Mouse (Mus musculus) liver, embryonic 13.5 days (tissue): Measurements from ENCODE around the gene Lrig1. TPM values are rescaled to one million over a fixed set of nuclear protein-coding genes. Genes with fewer than 3 reads are reported as not detected.

Source experiments
- ATAC-seq: fragments of 200-750 bp; cut with Nextera tagmentation; 2 replicates; pipeline ENCODE4 v1.8.0; 2017; ENCODE audit warnings: low read depth, mild to moderate bottlenecking, moderate number of reproducible peaks, moderate library complexity
- DNase-seq: peaks from one replicate; pipeline ENCODE4 v3.0.0; 2022
- H3K27ac ChIP-seq: fragments of 300-500 bp; sonication (generic); 2 replicates; pipeline ENCODE4 v1.5.1; 2015; ENCODE audit warnings: moderate library complexity, mild to moderate bottlenecking, inconsistent platforms
- H3K27me3 ChIP-seq: fragments of 300-500 bp; sonication (generic); 2 replicates; pipeline ENCODE4 v1.6.1; 2015; ENCODE audit warnings: mild to moderate bottlenecking, inconsistent platforms
- H3K36me3 ChIP-seq: fragments of 300-500 bp; sonication (generic); 2 replicates; pipeline ENCODE4 v1.6.1; 2015; ENCODE audit warnings: mild to moderate bottlenecking, inconsistent platforms
- H3K4me1 ChIP-seq: fragments of 300-500 bp; sonication (generic); replicated peaks from 2 replicates; pipeline ENCODE4 v1.6.1; 2015; ENCODE audit warnings: inconsistent platforms
- H3K4me2 ChIP-seq: fragments of 300-500 bp; sonication (generic); 2 replicates; pipeline ENCODE4 v1.6.1; 2015; ENCODE audit warnings: inconsistent platforms, mild to moderate bottlenecking, moderate library complexity
- H3K4me3 ChIP-seq: fragments of 300-500 bp; sonication (generic); replicated peaks from 2 replicates; pipeline ENCODE4 v1.5.1; 2015; ENCODE audit warnings: mild to moderate bottlenecking, inconsistent platforms
- H3K9ac ChIP-seq: fragments of 300-500 bp; sonication (generic); 2 replicates; pipeline ENCODE4 v1.6.1; 2015; ENCODE audit warnings: mild to moderate bottlenecking, inconsistent platforms
- H3K9me3 ChIP-seq: fragments of 300-500 bp; sonication (generic); replicated peaks from 2 replicates; pipeline ENCODE4 v1.6.1; 2016; ENCODE audit warnings: inconsistent platforms
- WGBS: fragments of 180-500 bp; shearing (Covaris S2); methylation state at CpG from one replicate; pipeline ENCODE4 v1.1.7; 2015; ENCODE audit not compliant: insufficient replicate concordance; 5-methylcytosine and 5-hydroxymethylcytosine counted together
- polyA plus RNA-seq: library from polyadenylated mRNA; unstranded; fragments of >200 nt; fragmentation: Nextera tagmentation; extraction: Ambion mirVana; gene quantifications from 2 replicates; pipeline ENCODE4 v1.2.1, GENCODE M21; 2015

Gene Lrig1
- polyA plus RNA-seq, 1 experiment from 2014 or later, result 1.6 TPM

DNA sequence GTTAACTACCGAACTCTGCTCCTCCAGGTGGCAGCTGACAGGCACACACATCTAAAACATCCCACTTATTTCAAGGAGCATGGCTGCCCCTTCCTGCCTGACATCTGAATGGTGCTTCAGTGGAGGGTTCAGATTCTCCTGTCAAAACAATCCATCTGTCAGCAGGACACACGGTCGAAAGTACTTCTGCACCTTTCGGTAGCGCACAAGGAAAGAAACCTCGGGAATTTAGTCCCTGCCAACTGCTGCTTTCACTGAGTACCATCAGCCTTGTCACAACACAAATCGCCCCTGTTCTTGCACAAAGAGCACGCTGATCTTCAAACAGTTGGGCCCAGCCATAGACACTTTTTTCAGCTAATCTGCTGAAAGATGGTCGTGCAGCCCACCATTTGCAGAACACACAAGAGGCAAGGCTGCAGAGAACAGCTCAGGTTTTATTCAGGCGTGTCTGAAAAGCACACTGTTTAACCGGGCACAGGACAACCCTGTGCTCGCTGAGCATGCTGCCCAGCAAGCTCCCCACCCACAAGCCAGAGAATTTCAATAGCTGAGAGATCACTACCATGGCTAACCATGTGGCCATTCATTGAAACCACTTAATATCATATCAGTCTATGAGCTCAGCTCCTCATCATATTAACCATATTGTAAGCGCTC is 31.6 kb downstream of the Lrig1 start:
- H3K9me3 ChIP-seq, result no peaks in the 10 kb centered on the region
- no peak overlapping the region for H3K27ac ChIP-seq
- H3K4me2 ChIP-seq, result no peak overlapping the region
- 47% methylated on average over 13 of the region's 13 CpGs for WGBS
- H3K27me3 ChIP-seq, result no peaks in the 10 kb centered on the region
- H3K36me3 ChIP-seq, result no peaks in the 10 kb centered on the region
- no peak overlapping the region for H3K4me3 ChIP-seq
- DNase-seq (no peak), ATAC-seq (no peak)
- H3K4me1 ChIP-seq, result peaks cover 6% of the 10 kb centered on the region; the same call in 1 of the 2 replicates
- no peak overlapping the region for H3K9ac ChIP-seq

DNA sequence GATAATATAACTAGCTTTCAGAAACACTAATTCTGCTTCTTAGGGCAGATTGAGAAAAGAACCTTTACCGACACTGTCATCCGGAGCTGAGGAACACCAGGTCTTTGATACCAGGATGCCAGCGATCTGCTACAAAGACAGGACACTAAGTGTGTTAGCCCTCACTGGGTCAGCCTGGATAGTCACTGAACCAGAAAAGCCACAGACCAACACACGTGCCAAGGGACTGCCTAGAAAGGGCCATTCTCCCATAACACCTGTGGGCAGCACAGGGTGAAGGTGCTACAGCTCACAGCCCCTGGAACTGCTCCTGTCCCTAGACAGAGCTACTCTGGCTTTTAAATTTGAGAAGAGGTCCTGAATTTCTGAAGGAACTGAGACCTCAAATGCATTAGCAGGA is 32.8 kb downstream of the Lrig1 start:
- no peak overlapping the region for H3K27ac ChIP-seq

DNA sequence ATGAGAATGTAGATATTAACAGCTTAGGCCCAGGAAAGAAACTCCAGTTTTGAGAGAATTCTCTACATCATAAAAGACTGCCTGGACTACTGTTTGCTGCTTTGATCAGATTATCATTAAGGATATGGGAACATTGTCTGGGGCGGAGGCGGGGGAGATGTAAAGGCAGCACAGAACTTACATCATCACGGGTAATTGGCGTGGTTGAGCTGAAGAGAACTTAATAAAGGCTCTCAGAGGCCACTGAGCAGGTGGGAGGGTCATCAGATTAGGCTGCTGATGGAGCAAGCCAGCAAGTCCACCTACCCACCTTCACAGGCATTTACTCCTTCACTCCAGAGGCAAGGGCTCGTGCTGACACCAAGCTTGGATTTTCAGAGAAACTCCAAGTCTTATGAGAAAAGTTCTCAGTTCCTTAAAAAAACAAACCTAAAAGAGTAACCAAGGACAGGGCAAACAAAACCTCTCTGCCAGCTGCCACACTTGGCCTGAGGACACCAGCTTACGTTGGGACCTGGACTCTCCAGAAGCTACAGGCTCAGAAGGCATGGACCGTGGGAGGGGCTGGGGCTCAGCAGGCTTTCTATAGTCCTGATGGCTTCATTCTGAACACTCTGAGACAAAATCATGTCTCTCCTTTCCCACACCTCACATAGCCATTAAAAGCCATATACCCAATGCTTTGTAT is 33.4 kb downstream of the Lrig1 start:
- WGBS, result 69% methylated on average over 7 of the region's 7 CpGs
- Histone ChIP-seq H3K4me1 (peaks cover 6% of the 10 kb centered on the region; the same call in 1 of the 2 replicates), H3K4me2 (no peak overlapping the region), H3K27me3 (no peaks in the 10 kb centered on the region), H3K9me3 (no peaks in the 10 kb centered on the region), H3K4me3 (no peak overlapping the region), H3K9ac (no peak overlapping the region), H3K27ac (no peak overlapping the region), H3K36me3 (no peaks in the 10 kb centered on the region)
- DNase-seq (no peak), ATAC-seq (no peak)

More for the DNA sequence above, 32.8 kb downstream of the Lrig1 start:
- Histone ChIP-seq H3K4me3 (no peak overlapping the region), H3K4me1 (peaks cover 6% of the 10 kb centered on the region; the same call in 1 of the 2 replicates), H3K4me2 (no peak overlapping the region), H3K27me3 (no peaks in the 10 kb centered on the region), H3K9ac (no peak overlapping the region), H3K36me3 (no peaks in the 10 kb centered on the region), H3K9me3 (no peaks in the 10 kb centered on the region)
- ATAC-seq, result no peak
- no peak for DNase-seq
- WGBS, result 68% methylated on average over 4 of the region's 4 CpGs

DNA sequence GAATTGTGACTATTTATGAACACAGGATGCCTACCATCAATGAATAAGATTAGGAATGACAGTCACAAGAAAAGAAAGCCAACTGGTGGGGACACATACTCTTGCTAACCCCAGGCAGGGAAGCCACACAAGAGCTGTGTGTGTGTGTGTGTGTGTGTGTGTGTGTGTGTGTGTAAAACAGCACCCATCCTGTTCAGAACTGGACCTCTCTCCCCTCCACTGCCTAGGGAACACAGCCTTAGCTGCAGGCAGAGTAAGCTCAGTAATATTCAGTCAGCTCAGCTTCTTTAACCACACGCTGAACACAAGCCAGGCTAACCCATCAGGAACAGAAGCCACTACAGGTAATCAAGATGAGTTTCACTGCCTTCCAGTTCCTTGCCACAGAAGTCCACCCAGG is 34.3 kb downstream of the Lrig1 start:
- DNase-seq, result no peak
- no peak for ATAC-seq
- no peak overlapping the region for H3K27ac ChIP-seq

DNA sequence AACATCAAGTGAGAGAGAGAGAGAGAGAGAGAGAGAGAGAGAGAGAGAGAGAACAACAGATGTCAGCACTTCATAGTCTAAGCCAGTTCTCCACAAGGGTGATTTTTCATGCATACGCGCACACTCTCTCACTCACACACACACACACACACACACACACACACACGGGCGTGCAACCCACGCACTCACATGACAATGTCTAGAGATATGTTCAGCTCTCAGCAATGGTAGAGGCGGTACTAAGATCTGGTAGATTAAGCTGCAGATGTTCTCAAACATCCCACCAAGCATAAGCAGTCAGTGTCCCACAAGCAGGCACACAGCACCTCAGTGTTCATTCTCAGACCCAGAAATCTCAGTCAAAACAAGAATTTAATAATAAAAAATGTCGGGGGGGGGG is 34.7 kb downstream of the Lrig1 start:
- H3K27ac ChIP-seq, result no peak overlapping the region
- H3K9ac ChIP-seq, result no peak overlapping the region
- no peaks in the 10 kb centered on the region for H3K9me3 ChIP-seq
- no peak for ATAC-seq
- no peak overlapping the region for H3K4me2 ChIP-seq
- peaks cover 6% of the 10 kb centered on the region; the same call in 1 of the 2 replicates for H3K4me1 ChIP-seq
- no peak for DNase-seq
- no peaks in the 10 kb centered on the region for H3K36me3 ChIP-seq
- no peak overlapping the region for H3K4me3 ChIP-seq
- WGBS, result 65% methylated on average over 7 of the region's 7 CpGs
- H3K27me3 ChIP-seq, result no peaks in the 10 kb centered on the region

More for the DNA sequence above, 34.3 kb downstream of the Lrig1 start:
- WGBS, result 40% methylated on average over 1 of the region's 1 CpGs
- H3K4me3 ChIP-seq, result no peak overlapping the region
- no peaks in the 10 kb centered on the region for H3K27me3 ChIP-seq
- no peak overlapping the region for H3K4me2 ChIP-seq
- no peak overlapping the region for H3K9ac ChIP-seq
- H3K4me1 ChIP-seq, result peaks cover 6% of the 10 kb centered on the region; the same call in 1 of the 2 replicates
- no peaks in the 10 kb centered on the region for H3K36me3 ChIP-seq
- H3K9me3 ChIP-seq, result no peaks in the 10 kb centered on the region

DNA sequence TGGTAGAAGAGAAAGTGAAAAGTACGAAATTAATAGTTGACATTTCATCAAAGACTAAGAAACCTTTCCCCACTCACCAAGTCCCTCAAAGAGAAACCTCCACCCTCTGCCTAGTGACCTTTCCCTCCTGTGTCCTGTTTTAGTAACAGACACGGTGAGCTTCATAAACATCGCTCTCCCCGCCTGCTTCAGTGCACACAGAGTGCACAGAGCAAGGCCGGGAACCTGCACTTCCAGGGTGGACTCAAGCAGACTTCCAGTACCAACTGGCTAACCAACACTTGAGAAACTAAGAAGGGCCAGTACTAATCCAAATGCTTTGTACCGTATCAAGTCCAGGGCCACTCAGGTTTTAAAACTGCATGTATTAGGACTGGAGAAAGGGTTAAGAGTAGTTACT is 36.0 kb downstream of the Lrig1 start:
- 76% methylated on average over 6 of the region's 6 CpGs for WGBS

DNA sequence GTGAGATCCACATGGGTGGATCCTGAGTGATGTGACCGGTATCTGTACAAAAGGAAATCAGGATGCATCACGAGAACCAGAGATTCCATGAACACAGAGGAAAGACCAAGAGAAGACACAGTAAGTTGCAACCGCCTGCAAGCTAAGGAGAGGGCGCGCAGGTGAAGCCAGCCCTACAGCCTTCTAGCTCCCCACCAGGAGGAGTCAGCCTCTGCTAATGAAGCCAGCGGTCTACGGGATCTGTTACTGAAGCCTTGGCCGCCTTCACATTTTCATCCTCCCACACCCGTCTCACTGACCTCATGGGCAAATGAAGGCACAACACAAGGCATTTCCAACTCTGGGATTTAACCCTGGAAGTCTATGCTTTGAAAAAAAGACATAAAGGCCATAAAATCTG is 38.0 kb downstream of the Lrig1 start:
- ATAC-seq, result no peak
- Histone ChIP-seq H3K4me2 (no peak overlapping the region), H3K9me3 (no peaks in the 10 kb centered on the region), H3K4me3 (no peak overlapping the region), H3K9ac (no peak overlapping the region), H3K27me3 (no peaks in the 10 kb centered on the region), H3K4me1 (0 out of 2 replicates have a peak, but pooled peaks cover 3% of the 10 kb centered on the region), H3K36me3 (no peaks in the 10 kb centered on the region), H3K27ac (no peak overlapping the region)
- 74% methylated on average over 9 of the region's 9 CpGs for WGBS
- no peak for DNase-seq

More for the DNA sequence above, 36.0 kb downstream of the Lrig1 start:
- H3K27me3 ChIP-seq, result no peaks in the 10 kb centered on the region
- ATAC-seq (no peak), DNase-seq (no peak)
- no peak overlapping the region for H3K4me2 ChIP-seq
- no peaks in the 10 kb centered on the region for H3K9me3 ChIP-seq
- no peaks in the 10 kb centered on the region for H3K36me3 ChIP-seq
- no peak overlapping the region for H3K4me3 ChIP-seq
- no peak overlapping the region for H3K27ac ChIP-seq
- peaks cover 6% of the 10 kb centered on the region; the same call in 1 of the 2 replicates for H3K4me1 ChIP-seq
- no peak overlapping the region for H3K9ac ChIP-seq

DNA sequence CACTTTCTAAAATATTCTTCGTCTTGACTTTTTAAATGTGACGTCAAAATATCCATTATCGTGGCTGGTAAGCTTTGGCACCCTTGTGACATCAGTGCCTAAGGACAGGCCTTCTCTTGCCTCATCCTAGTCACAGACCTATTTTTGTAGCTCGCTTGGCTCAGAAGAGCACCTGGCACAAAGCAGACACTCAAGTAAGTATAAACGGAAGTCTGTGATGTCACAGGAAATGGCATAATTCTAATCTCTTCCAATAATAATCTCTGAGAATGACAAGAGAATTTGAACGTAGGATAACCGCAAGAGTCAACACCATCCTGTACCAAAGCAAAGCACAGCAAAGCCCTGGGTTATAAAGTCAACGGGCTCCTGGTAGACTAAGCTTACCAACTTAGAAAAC is 38.6 kb downstream of the Lrig1 start:
- no peaks in the 10 kb centered on the region for H3K9me3 ChIP-seq
- 73% methylated on average over 8 of the region's 8 CpGs for WGBS
- 0 out of 2 replicates have a peak, but pooled peaks cover 3% of the 10 kb centered on the region for H3K4me1 ChIP-seq
- ATAC-seq, result no peak
- no peak overlapping the region for H3K4me3 ChIP-seq
- H3K27ac ChIP-seq, result no peak overlapping the region
- H3K36me3 ChIP-seq, result no peaks in the 10 kb centered on the region
- DNase-seq, result no peak
- no peak overlapping the region for H3K4me2 ChIP-seq
- H3K9ac ChIP-seq, result no peak overlapping the region
- H3K27me3 ChIP-seq, result no peaks in the 10 kb centered on the region

DNA sequence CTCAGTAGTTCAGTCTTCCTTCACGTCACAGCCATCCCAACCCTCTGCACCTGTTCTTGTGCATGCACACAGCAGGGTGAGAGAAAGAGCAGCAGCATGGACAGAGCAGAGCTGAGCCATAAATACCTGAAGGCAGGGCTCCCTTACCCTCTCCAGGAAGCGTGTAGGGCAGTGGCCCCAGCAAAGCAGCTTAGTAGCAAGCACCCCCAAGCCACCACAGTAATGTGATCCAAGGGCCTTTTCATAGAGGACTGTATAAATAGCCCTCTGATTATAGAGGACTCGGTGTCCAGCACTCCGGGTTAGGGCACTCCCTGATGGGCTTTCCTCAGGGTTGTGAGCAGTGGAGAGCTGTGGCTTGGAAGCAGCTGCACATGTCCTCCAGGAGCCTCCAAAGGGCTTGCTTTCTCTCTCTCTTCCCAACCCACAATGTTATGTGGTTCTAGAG is 40.0 kb downstream of the Lrig1 start:
- Histone ChIP-seq H3K4me1 (0 out of 2 replicates have a peak, but pooled peaks cover 3% of the 10 kb centered on the region), H3K4me2 (no peak overlapping the region), H3K9ac (no peak overlapping the region), H3K36me3 (no peaks in the 10 kb centered on the region), H3K27ac (no peak overlapping the region), H3K27me3 (no peaks in the 10 kb centered on the region), H3K9me3 (no peaks in the 10 kb centered on the region), H3K4me3 (no peak overlapping the region)
- ATAC-seq, result no peak
- no peak for DNase-seq
- WGBS, result 63% methylated on average over 4 of the region's 4 CpGs

DNA sequence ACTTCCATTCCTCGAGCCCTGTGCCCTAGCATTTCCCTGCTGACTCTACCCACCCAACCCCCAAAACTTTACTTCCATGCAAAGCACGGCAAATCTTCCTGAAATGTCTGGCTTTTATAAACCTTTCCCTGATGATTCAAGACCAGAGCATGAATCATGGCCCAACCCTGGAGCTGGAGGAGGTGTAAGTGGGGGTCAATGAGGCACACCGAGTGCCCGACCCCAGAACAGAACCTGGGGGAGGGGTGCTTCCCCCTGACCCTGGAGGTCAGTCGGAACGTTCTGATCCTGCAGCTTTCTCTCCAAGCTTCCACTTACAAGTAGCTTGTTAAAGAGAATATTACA is 41.9 kb downstream of the Lrig1 start:
- Histone ChIP-seq H3K27ac (no peak overlapping the region), H3K36me3 (no peaks in the 10 kb centered on the region), H3K4me1 (no peaks in the 10 kb centered on the region), H3K4me3 (no peak overlapping the region), H3K27me3 (no peaks in the 10 kb centered on the region), H3K9me3 (no peaks in the 10 kb centered on the region), H3K9ac (no peak overlapping the region), H3K4me2 (no peak overlapping the region)
- no peak for DNase-seq
- no peak for ATAC-seq
- 53% methylated on average over 6 of the region's 6 CpGs for WGBS

DNA sequence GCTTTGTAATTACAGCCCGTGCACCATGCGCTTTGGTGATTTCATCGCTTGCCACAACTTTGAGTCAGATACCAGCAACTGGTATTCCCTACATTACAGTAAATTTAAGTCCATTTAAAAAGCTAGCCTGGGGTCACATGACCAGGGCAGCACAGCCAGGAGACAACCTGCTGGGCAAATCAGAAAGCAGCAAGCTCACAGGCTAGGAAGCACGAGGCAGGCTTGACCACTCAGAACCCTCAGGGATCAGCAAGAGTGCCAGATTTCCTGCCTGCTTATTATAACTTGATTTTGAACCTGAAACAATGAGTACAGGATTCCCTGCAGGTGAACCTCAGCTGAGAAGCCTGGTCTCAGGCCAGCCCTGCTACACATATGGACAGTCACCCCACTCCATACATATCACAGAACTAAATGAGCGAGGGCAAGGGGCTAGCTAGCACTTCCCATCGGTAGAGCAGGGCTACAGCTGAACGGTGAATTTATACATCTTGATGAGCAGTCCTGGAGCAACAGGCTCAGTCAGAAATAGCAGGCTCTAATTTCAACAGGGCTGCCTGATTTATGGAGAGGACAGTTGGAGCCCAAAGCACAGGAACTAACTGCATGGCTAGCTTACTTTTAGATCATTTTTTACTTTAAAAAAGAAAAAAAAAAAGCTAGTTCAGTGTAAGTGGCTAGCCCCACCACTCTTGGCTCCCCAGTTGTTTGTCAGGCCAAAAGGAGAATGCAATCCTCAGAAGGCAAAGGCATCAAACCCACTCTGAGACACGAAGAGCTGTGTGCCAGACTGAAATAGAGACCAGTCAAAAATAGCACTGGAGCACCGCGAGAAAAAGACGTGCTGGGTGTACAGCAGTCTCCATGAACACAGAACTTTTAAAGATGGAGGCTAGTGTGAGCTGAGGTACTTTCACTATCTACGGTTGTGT is 42.5 kb downstream of the Lrig1 start:
- Histone ChIP-seq H3K27me3 (no peaks in the 10 kb centered on the region), H3K36me3 (no peaks in the 10 kb centered on the region), H3K9ac (no peak overlapping the region), H3K27ac (no peak overlapping the region), H3K4me1 (no peaks in the 10 kb centered on the region), H3K9me3 (no peaks in the 10 kb centered on the region), H3K4me2 (no peak overlapping the region), H3K4me3 (no peak overlapping the region)
- no peak for ATAC-seq
- WGBS, result 67% methylated on average over 12 of the region's 12 CpGs
- DNase-seq, result no peak
